Mouse (Mus musculus) inflammation-experienced regulatory T-cells, adult 6 months (primary cell): ENCODE measurements around the gene Hsf5. TPM values are rescaled to one million over a fixed set of nuclear protein-coding genes. Genes with fewer than 3 reads are reported as not detected.

Experiments
- ATAC-seq: one replicate; pipeline ENCODE4 v1.8.0; 2017
- polyA plus RNA-seq, 3 experiments: library from polyadenylated mRNA; unstranded; fragments of 100-300 nt; shearing (Covaris generic); gene quantifications; one replicate each; pipeline ENCODE4 v1.2.1; 2017

Hsf5 gene
- polyA plus RNA-seq, 3 experiments from 2014 or later = 0.21 to 0.34 (median 0.23) TPM

- no peak for ATAC-seq
These were observed 71.7 kb downstream of the Hsf5 start for GRCm38 (mm10) chr11:87688478-87689203.

GRCm38 (mm10) chr11:87689402-87689808 is 72.4 kb downstream of the Hsf5 start:
- no peak for ATAC-seq

- ATAC-seq = peak; percentile 66
These were observed 73.2 kb downstream of the Hsf5 start for GRCm38 (mm10) chr11:87690054-87690740.

- ATAC-seq = no peak
These were observed 80.2 kb downstream of the Hsf5 start for GRCm38 (mm10) chr11:87697131-87697682.

GRCm38 (mm10) chr11:87698126-87698525 is 81.2 kb downstream of the Hsf5 start:
- ATAC-seq = no peak

GRCm38 (mm10) chr11:87701108-87701507 is 84.1 kb downstream of the Hsf5 start:
- no peak for ATAC-seq

- peak; percentile 48 for ATAC-seq
These were observed 85.1 kb downstream of the Hsf5 start for GRCm38 (mm10) chr11:87701877-87702620.

- ATAC-seq = no peak
These were observed 86.7 kb downstream of the Hsf5 start for GRCm38 (mm10) chr11:87703654-87704053.

GRCm38 (mm10) chr11:87704289-87704688 is 87.3 kb downstream of the Hsf5 start:
- no peak for ATAC-seq

GRCm38 (mm10) chr11:87707570-87707969 is 90.6 kb downstream of the Hsf5 start:
- no peak for ATAC-seq

- no peak for ATAC-seq
These were observed 92.0 kb downstream of the Hsf5 start for GRCm38 (mm10) chr11:87708979-87709378.

Other genes starting within 250 kb of the Hsf5 start
- gene Rad51c, start 212.2 kb upstream of the Hsf5 start, polyA plus RNA-seq = 1 to 10 TPM; 1.6 to 5.3 (median 2.1) TPM
- gene Tex14, start 212.1 kb upstream of the Hsf5 start, polyA plus RNA-seq = under 1 TPM in 2 of 3 experiments, not detected in 1; 0.34 to 0.60 TPM
- not detected for gene Gm11492, start 50.5 kb upstream of the Hsf5 start, polyA plus RNA-seq
- 1 to 10 TPM in 2 of 3 experiments, under 1 TPM in 1; 0.28 to 1.9 (median 1.8) TPM for gene Sept4, start 48.3 kb upstream of the Hsf5 start, polyA plus RNA-seq
- gene Mtmr4, start 25.0 kb upstream of the Hsf5 start, polyA plus RNA-seq = 10 to 100 TPM in 2 of 3 experiments, 1 to 10 TPM in 1; 8.4 to 10.3 (median 10.3) TPM
- gene Rnf43, start 45.6 kb downstream of the Hsf5 start, polyA plus RNA-seq = 10 to 100 TPM; 35.2 to 53.0 (median 47.2) TPM
- 100 to 1,000 TPM; 357 to 377 (median 371) TPM for gene Supt4a, start 120.4 kb downstream of the Hsf5 start, polyA plus RNA-seq
- gene Tspoap1, start 143.4 kb downstream of the Hsf5 start, polyA plus RNA-seq = 1 to 10 TPM; 1.7 to 3.8 (median 3.4) TPM
- not detected for gene Mpo, start 176.4 kb downstream of the Hsf5 start, polyA plus RNA-seq
- gene Lpo, start 211.1 kb downstream of the Hsf5 start, polyA plus RNA-seq = not detected
- 10 to 100 TPM in 1 of 3 experiments, 1 to 10 TPM in 2; 5.0 to 11.2 (median 5.6) TPM for gene Mks1, start 236.1 kb downstream of the Hsf5 start, polyA plus RNA-seq